Mouse (Mus musculus): Measurements from ENCODE around the gene Skint5. TPM values are rescaled to one million over a fixed set of nuclear protein-coding genes. Genes with fewer than 3 reads are reported as not detected.
"Not testable (repeated sequence)": the region's sequence is repeated elsewhere in the genome, so short reads cannot be mapped to it uniquely, and the experiment has no call there.

Gene Skint5
- polyA plus RNA-seq (2014; fragmentation: Nextera tagmentation; extraction: Ambion mirVana): not detected in 2 replicates

GRCm38 (mm10) chr4:113999403-113999802 lies at the start of gene Skint5:
TSS of gene Skint5 (minus strand) at chr4:113999503.
- Histone ChIP-seq H3K27ac (replicated peaks in 1 of 2; ENCODE audit: control insufficient read depth in 1 of 2, insufficient read depth in 1 of 2, low read depth in 2 of 2, low read length in 2 of 2) (no peak within 1 kb of the TSS), H3K4me3 (ENCODE audit: control insufficient read depth in 1 of 2, insufficient read depth in 1 of 2, low read depth in 1 of 2, low read length in 2 of 2) (no peak within 1 kb of the TSS), H3K4me2 (ENCODE audit: low read length) (no peak within 1 kb of the TSS), H3K9me3 (ENCODE audit: control insufficient read depth, low read length) (0 out of 2 replicates have a peak, but pooled peaks cover 7% of the 10 kb centered on the region), H3K4me1 (ENCODE audit: control insufficient read depth in 2 of 2, insufficient read depth in 2 of 2, low read length in 2 of 2) (no peaks in the 10 kb centered on the region), H3K9ac (ENCODE audit: low read length) (no peak within 1 kb of the TSS), H3K36me3 (ENCODE audit: control insufficient read depth, insufficient read depth, low read length) (no peaks in the 10 kb centered on the region), H3K27me3 (ENCODE audit: control insufficient read depth, insufficient read depth, low read length) (no peaks in the 10 kb centered on the region)
- no peak for ATAC-seq (ENCODE audit: insufficient number of reproducible peaks, insufficient read depth, low FRiP score, low read depth)
- 77% methylated on average over 3 of the region's 3 CpGs for WGBS

- 56% methylated on average over 1 of the region's 1 CpGs for WGBS
These were observed 42.0 kb downstream of the Skint5 start for GRCm38 (mm10) chr4:113957343-113957742.

GRCm38 (mm10) chr4:113764182-113764581 lies 235.1 kb downstream of the Skint5 start:
- H3K27ac ChIP-seq (replicated peaks in 1 of 2; ENCODE audit: control insufficient read depth in 1 of 2, insufficient read depth in 1 of 2, low read depth in 2 of 2, low read length in 2 of 2): no peak overlapping the region
- 51% methylated on average over 1 of the region's 1 CpGs for WGBS
- H3K4me3 ChIP-seq (ENCODE audit: control insufficient read depth in 1 of 2, insufficient read depth in 1 of 2, low read depth in 1 of 2, low read length in 2 of 2): no peak overlapping the region
- H3K27me3 ChIP-seq (ENCODE audit: control insufficient read depth, insufficient read depth, low read length): no peaks in the 10 kb centered on the region
- H3K36me3 ChIP-seq (ENCODE audit: control insufficient read depth, insufficient read depth, low read length): no peaks in the 10 kb centered on the region
- no peak overlapping the region for H3K9ac ChIP-seq (ENCODE audit: low read length)
- H3K4me2 ChIP-seq (ENCODE audit: low read length): no peak overlapping the region
- peaks cover 9% of the 10 kb centered on the region; the same call in 1 of the 2 replicates for H3K9me3 ChIP-seq (ENCODE audit: control insufficient read depth, low read length)
- no peaks in the 10 kb centered on the region for H3K4me1 ChIP-seq (ENCODE audit: control insufficient read depth in 2 of 2, insufficient read depth in 2 of 2, low read length in 2 of 2)
- no peak for ATAC-seq (ENCODE audit: insufficient number of reproducible peaks, insufficient read depth, low FRiP score, low read depth)

More at GRCm38 (mm10) chr4:113957343-113957742, 42.0 kb downstream of the Skint5 start:
- Histone ChIP-seq H3K4me2 (ENCODE audit: low read length) (no peak overlapping the region), H3K36me3 (ENCODE audit: control insufficient read depth, insufficient read depth, low read length) (no peaks in the 10 kb centered on the region), H3K4me1 (ENCODE audit: control insufficient read depth in 2 of 2, insufficient read depth in 2 of 2, low read length in 2 of 2) (no peaks in the 10 kb centered on the region), H3K27ac (replicated peaks in 1 of 2; ENCODE audit: control insufficient read depth in 1 of 2, insufficient read depth in 1 of 2, low read depth in 2 of 2, low read length in 2 of 2) (no peak overlapping the region), H3K27me3 (ENCODE audit: control insufficient read depth, insufficient read depth, low read length) (no peaks in the 10 kb centered on the region), H3K9ac (ENCODE audit: low read length) (no peak overlapping the region), H3K9me3 (ENCODE audit: control insufficient read depth, low read length) (peaks cover 6% of the 10 kb centered on the region; the same call in 1 of the 2 replicates), H3K4me3 (ENCODE audit: control insufficient read depth in 1 of 2, insufficient read depth in 1 of 2, low read depth in 1 of 2, low read length in 2 of 2) (no peak overlapping the region)
- ATAC-seq (ENCODE audit: insufficient number of reproducible peaks, insufficient read depth, low FRiP score, low read depth): no peak

- Histone ChIP-seq H3K9me3 (ENCODE audit: control insufficient read depth, low read length) (peaks cover 7% of the 10 kb centered on the region; the same call in 1 of the 2 replicates), H3K36me3 (ENCODE audit: control insufficient read depth, insufficient read depth, low read length) (no peaks in the 10 kb centered on the region), H3K4me1 (ENCODE audit: control insufficient read depth in 2 of 2, insufficient read depth in 2 of 2, low read length in 2 of 2) (no peaks in the 10 kb centered on the region), H3K27me3 (ENCODE audit: control insufficient read depth, insufficient read depth, low read length) (no peaks in the 10 kb centered on the region), H3K4me2 (ENCODE audit: low read length) (no peak overlapping the region), H3K9ac (ENCODE audit: low read length) (no peak overlapping the region), H3K4me3 (ENCODE audit: control insufficient read depth in 1 of 2, insufficient read depth in 1 of 2, low read depth in 1 of 2, low read length in 2 of 2) (no peak overlapping the region), H3K27ac (replicated peaks in 1 of 2; ENCODE audit: control insufficient read depth in 1 of 2, insufficient read depth in 1 of 2, low read depth in 2 of 2, low read length in 2 of 2) (no peak overlapping the region)
- no peak for ATAC-seq (ENCODE audit: insufficient number of reproducible peaks, insufficient read depth, low FRiP score, low read depth)
- WGBS: 37% methylated on average over 1 of the region's 1 CpGs
These were observed 235.6 kb downstream of the Skint5 start for GRCm38 (mm10) chr4:113763684-113764083.

GRCm38 (mm10) chr4:113448230-113448629 lies 551.1 kb downstream of the Skint5 start:
- peaks cover 15% of the 10 kb centered on the region for H3K9me3 ChIP-seq (ENCODE audit: control insufficient read depth, low read length)
- not testable (repeated sequence) for H3K27ac ChIP-seq (replicated peaks in 1 of 2; ENCODE audit: control insufficient read depth in 1 of 2, insufficient read depth in 1 of 2, low read depth in 2 of 2, low read length in 2 of 2); H3K27me3 ChIP-seq (ENCODE audit: control insufficient read depth, insufficient read depth, low read length); H3K36me3 ChIP-seq (ENCODE audit: control insufficient read depth, insufficient read depth, low read length); H3K4me3 ChIP-seq (ENCODE audit: control insufficient read depth in 1 of 2, insufficient read depth in 1 of 2, low read depth in 1 of 2, low read length in 2 of 2); H3K4me2 ChIP-seq (ENCODE audit: low read length); ATAC-seq (ENCODE audit: insufficient number of reproducible peaks, insufficient read depth, low FRiP score, low read depth); H3K9ac ChIP-seq (ENCODE audit: low read length); H3K4me1 ChIP-seq (ENCODE audit: control insufficient read depth in 2 of 2, insufficient read depth in 2 of 2, low read length in 2 of 2)
- WGBS: 40% methylated on average over 2 of the region's 2 CpGs

Other genes with a start within 250 kb of the Skint5 start
- gene Skint11, start 163.9 kb upstream of the Skint5 start, polyA plus RNA-seq (2014; fragmentation: Nextera tagmentation; extraction: Ambion mirVana): not detected in 2 replicates

Data from heart, embryonic 14.5 days (tissue).